Mouse (Mus musculus) forebrain, embryonic 12.5 days (tissue): ENCODE measurements around the gene S100b. TPM values are rescaled to one million over a fixed set of nuclear protein-coding genes. Genes with fewer than 3 reads are reported as not detected.

Experiments
- ATAC-seq: fragments of 200-750 bp; cut with Nextera tagmentation; 2 replicates; pipeline ENCODE4 v1.8.0; 2017; ENCODE audit warnings: moderate TSS enrichment; ENCODE audit not compliant: low FRiP score
- H3K27ac ChIP-seq: fragments of 300-500 bp; sonication (generic); 2 replicates; pipeline ENCODE4 v1.5.1; 2016; ENCODE audit warnings: mild to moderate bottlenecking
- H3K27me3 ChIP-seq: fragments of 300-500 bp; sonication (generic); 2 replicates; pipeline ENCODE4 v1.6.1; 2016; ENCODE audit warnings: mild to moderate bottlenecking
- H3K36me3 ChIP-seq: fragments of 300-500 bp; sonication (generic); replicated peaks from 2 replicates; pipeline ENCODE4 v1.6.1; 2016; ENCODE audit warnings: mild to moderate bottlenecking
- H3K4me1 ChIP-seq: fragments of 300-500 bp; sonication (generic); 2 replicates; pipeline ENCODE4 v1.6.1; 2016
- H3K4me2 ChIP-seq: fragments of 300-500 bp; sonication (generic); 2 replicates; pipeline ENCODE4 v1.6.1; 2016; ENCODE audit warnings: mild to moderate bottlenecking, moderate library complexity
- H3K4me3 ChIP-seq: fragments of 300-500 bp; sonication (generic); replicated peaks from 2 replicates; pipeline ENCODE4 v1.5.1; 2016; ENCODE audit warnings: mild to moderate bottlenecking
- H3K9ac ChIP-seq: fragments of 300-500 bp; sonication (generic); 2 replicates; pipeline ENCODE4 v1.6.1; 2016; ENCODE audit warnings: mild to moderate bottlenecking
- H3K9me3 ChIP-seq: fragments of 300-500 bp; sonication (generic); 2 replicates; pipeline ENCODE4 v1.6.1; 2016
- WGBS: fragments of 180-500 bp; shearing (Covaris S2); methylation state at CpG from one replicate; pipeline ENCODE4 v1.1.7; 2016; 5-methylcytosine and 5-hydroxymethylcytosine counted together
- polyA plus RNA-seq: library from polyadenylated mRNA; unstranded; fragments of >200 nt; fragmentation: Nextera tagmentation; extraction: Ambion mirVana; gene quantifications from 2 replicates; pipeline ENCODE4 v1.2.1, GENCODE M21; 2016

S100b gene
- polyA plus RNA-seq, 1 experiment from 2014 or later = 0.59 TPM

- H3K4me2 ChIP-seq = no peak overlapping the region
- 72% methylated on average over 4 of the region's 4 CpGs for WGBS
- no peaks in the 10 kb centered on the region for H3K36me3 ChIP-seq
- no peak overlapping the region for H3K9ac ChIP-seq
- no peak overlapping the region for H3K4me3 ChIP-seq
- ATAC-seq = no peak
- H3K9me3 ChIP-seq = no peaks in the 10 kb centered on the region
- peaks cover 6% of the 10 kb centered on the region for H3K4me1 ChIP-seq
- 0 out of 2 replicates have a peak, but pooled peaks cover 3% of the 10 kb centered on the region for H3K27me3 ChIP-seq
- H3K27ac ChIP-seq = no peak overlapping the region
These were observed 7.1 kb upstream of the S100b start for GRCm38 (mm10) chr10:76246601-76247000.

GRCm38 (mm10) chr10:76247960-76248646, 5.5 kb upstream of the S100b start:
- H3K27ac ChIP-seq = no peak overlapping the region
- 30% methylated on average over 21 of the region's 21 CpGs for WGBS

GRCm38 (mm10) chr10:76248647-76248968, 5.0 kb upstream of the S100b start:
- Histone ChIP-seq H3K27ac (no peak overlapping the region), H3K4me3 (no peak overlapping the region), H3K9me3 (no peaks in the 10 kb centered on the region), H3K27me3 (0 out of 2 replicates have a peak, but pooled peaks cover 3% of the 10 kb centered on the region), H3K36me3 (no peaks in the 10 kb centered on the region), H3K4me1 (peaks cover 6% of the 10 kb centered on the region), H3K4me2 (no peak overlapping the region), H3K9ac (no peak overlapping the region)
- no peak for ATAC-seq
- WGBS = 64% methylated on average over 5 of the region's 5 CpGs

More at GRCm38 (mm10) chr10:76247960-76248646, 5.5 kb upstream of the S100b start:
- Histone ChIP-seq H3K9me3 (no peaks in the 10 kb centered on the region), H3K36me3 (no peaks in the 10 kb centered on the region), H3K27me3 (0 out of 2 replicates have a peak, but pooled peaks cover 3% of the 10 kb centered on the region), H3K4me2 (no peak overlapping the region), H3K4me3 (no peak overlapping the region), H3K9ac (no peak overlapping the region), H3K4me1 (peaks cover 6% of the 10 kb centered on the region)
- ATAC-seq = no peak

GRCm38 (mm10) chr10:76250870-76251269, 2.8 kb upstream of the S100b start:
- 70% methylated on average over 7 of the region's 7 CpGs for WGBS
- Histone ChIP-seq H3K4me2 (no peak overlapping the region), H3K27ac (no peak overlapping the region), H3K4me1 (peaks cover 6% of the 10 kb centered on the region), H3K36me3 (no peaks in the 10 kb centered on the region), H3K27me3 (0 out of 2 replicates have a peak, but pooled peaks cover 3% of the 10 kb centered on the region), H3K9ac (no peak overlapping the region), H3K4me3 (no peak overlapping the region), H3K9me3 (no peaks in the 10 kb centered on the region)
- ATAC-seq = no peak

GRCm38 (mm10) chr10:76253079-76253478, 574 bp upstream of the S100b start:
- 0 out of 2 replicates have a peak, but pooled peaks cover 3% of the 10 kb centered on the region for H3K27me3 ChIP-seq
- no peak for ATAC-seq
- H3K9ac ChIP-seq = no peak overlapping the region
- WGBS = 100% methylated on average over 1 of the region's 1 CpGs
- H3K36me3 ChIP-seq = no peaks in the 10 kb centered on the region
- H3K4me3 ChIP-seq = no peak overlapping the region
- no peak overlapping the region for H3K27ac ChIP-seq
- H3K9me3 ChIP-seq = no peaks in the 10 kb centered on the region
- H3K4me2 ChIP-seq = no peak overlapping the region
- H3K4me1 ChIP-seq = peaks cover under 1% of the 10 kb centered on the region

- Histone ChIP-seq H3K9ac (no peak overlapping the region), H3K9me3 (no peaks in the 10 kb centered on the region), H3K4me1 (no peaks in the 10 kb centered on the region), H3K27ac (no peak overlapping the region), H3K4me2 (no peak overlapping the region), H3K4me3 (no peak overlapping the region), H3K27me3 (no peaks in the 10 kb centered on the region), H3K36me3 (no peaks in the 10 kb centered on the region)
- 78% methylated on average over 6 of the region's 6 CpGs for WGBS
- ATAC-seq = no peak
These were observed 2.0 kb downstream of the S100b start for GRCm38 (mm10) chr10:76255617-76256016.

GRCm38 (mm10) chr10:76257231-76257630, 3.6 kb downstream of the S100b start:
- ATAC-seq = no peak
- Histone ChIP-seq H3K4me3 (no peak overlapping the region), H3K4me1 (no peaks in the 10 kb centered on the region), H3K27ac (no peak overlapping the region), H3K9me3 (no peaks in the 10 kb centered on the region), H3K4me2 (no peak overlapping the region), H3K27me3 (no peaks in the 10 kb centered on the region), H3K36me3 (no peaks in the 10 kb centered on the region; the same call in 1 of the 2 replicates), H3K9ac (no peak overlapping the region)
- 95% methylated on average over 7 of the region's 7 CpGs for WGBS

GRCm38 (mm10) chr10:76257719-76258390, 4.2 kb downstream of the S100b start:
- 91% methylated on average over 12 of the region's 12 CpGs for WGBS
- Histone ChIP-seq H3K4me2 (no peak overlapping the region), H3K27ac (no peak overlapping the region), H3K9ac (no peak overlapping the region), H3K4me3 (no peak overlapping the region), H3K36me3 (no peaks in the 10 kb centered on the region; the same call in 1 of the 2 replicates), H3K4me1 (no peaks in the 10 kb centered on the region), H3K9me3 (no peaks in the 10 kb centered on the region), H3K27me3 (no peaks in the 10 kb centered on the region)
- ATAC-seq = no peak

- peaks cover 10% of the 10 kb centered on the region for H3K36me3 ChIP-seq
These were observed 6.0 kb downstream of the S100b start for GRCm38 (mm10) chr10:76259566-76260232.

GRCm38 (mm10) chr10:76260358-76261059, 6.9 kb downstream of the S100b start:
- H3K4me2 ChIP-seq = no peak overlapping the region
- no peak overlapping the region for H3K4me3 ChIP-seq
- no peak for ATAC-seq
- H3K27ac ChIP-seq = no peak overlapping the region
- H3K27me3 ChIP-seq = no peaks in the 10 kb centered on the region
- H3K36me3 ChIP-seq = peaks cover 16% of the 10 kb centered on the region
- 62% methylated on average over 11 of the region's 11 CpGs for WGBS
- H3K9ac ChIP-seq = no peak overlapping the region
- H3K9me3 ChIP-seq = no peaks in the 10 kb centered on the region
- no peaks in the 10 kb centered on the region for H3K4me1 ChIP-seq

More at GRCm38 (mm10) chr10:76259566-76260232, 6.0 kb downstream of the S100b start:
- no peaks in the 10 kb centered on the region for H3K4me1 ChIP-seq
- H3K27ac ChIP-seq = no peak overlapping the region
- H3K9me3 ChIP-seq = no peaks in the 10 kb centered on the region
- H3K4me2 ChIP-seq = no peak overlapping the region
- no peak for ATAC-seq
- 83% methylated on average over 18 of the region's 18 CpGs for WGBS
- H3K27me3 ChIP-seq = no peaks in the 10 kb centered on the region
- H3K9ac ChIP-seq = no peak overlapping the region
- H3K4me3 ChIP-seq = no peak overlapping the region

- Histone ChIP-seq H3K9ac (no peak overlapping the region), H3K9me3 (no peaks in the 10 kb centered on the region), H3K27ac (no peak overlapping the region), H3K4me3 (no peak overlapping the region), H3K27me3 (no peaks in the 10 kb centered on the region), H3K4me1 (no peaks in the 10 kb centered on the region), H3K4me2 (no peak overlapping the region), H3K36me3 (peaks cover 25% of the 10 kb centered on the region)
- ATAC-seq = no peak
- 85% methylated on average over 3 of the region's 3 CpGs for WGBS
These were observed 7.8 kb downstream of the S100b start for GRCm38 (mm10) chr10:76261447-76261846.

- Histone ChIP-seq H3K9me3 (no peaks in the 10 kb centered on the region), H3K4me2 (no peak overlapping the region), H3K4me3 (no peak overlapping the region), H3K9ac (no peak overlapping the region), H3K36me3 (peaks cover 32% of the 10 kb centered on the region), H3K27ac (no peak overlapping the region), H3K4me1 (no peaks in the 10 kb centered on the region), H3K27me3 (no peaks in the 10 kb centered on the region)
- 75% methylated on average over 4 of the region's 4 CpGs for WGBS
- no peak for ATAC-seq
These were observed 8.8 kb downstream of the S100b start for GRCm38 (mm10) chr10:76262431-76262830.
